Mouse (Mus musculus) liver, embryonic 14.5 days (tissue): ENCODE results near the gene Henmt1.

Source experiments
- CTCF ChIP-seq: IDR thresholded peaks from 2 replicates; pipeline ENCODE4 v1.5.1; 2016; ENCODE audit warnings: antibody characterized with exemption, low read depth, control low read depth
- EP300 ChIP-seq: IDR thresholded peaks from 2 replicates; pipeline ENCODE4 v1.6.1; 2016; ENCODE audit warnings: antibody characterized with exemption, low read depth

GRCm38 (mm10) chr3:108902934-108903333, 36.7 kb upstream of the Henmt1 start:
- TF ChIP-seq CTCF (no peak), EP300 (no peak)
